Mouse (Mus musculus) heart, embryonic 14.5 days (tissue): ENCODE data around the gene Mfap4. TPM values are rescaled to one million over a fixed set of nuclear protein-coding genes. Genes with fewer than 3 reads are reported as not detected.

ENCODE experiments used
- ATAC-seq: fragments of 200-750 bp; cut with Nextera tagmentation; 2 replicates; pipeline ENCODE4 v1.8.0; 2017; ENCODE audit warnings: low read depth, moderate TSS enrichment; ENCODE audit not compliant: insufficient number of reproducible peaks, insufficient read depth, low FRiP score
- H3K27ac ChIP-seq, 2 experiments: fragments of 200-500 bp in 1 of 2; fragments of 300-500 bp in 1 of 2; sonication (generic) in 1 of 2; replicated peaks in 1 of 2; 2 replicates each; pipeline ENCODE4 v1.5.1; 2012 to 2014; ENCODE audit warnings: low read depth in 2 of 2, low read length in 2 of 2, control low read depth in 1 of 2, mild to moderate bottlenecking in 1 of 2, mixed read lengths in 1 of 2; ENCODE audit not compliant: control insufficient read depth in 1 of 2, insufficient read depth in 1 of 2
- H3K27me3 ChIP-seq: fragments of 300-500 bp; sonication (generic); 2 replicates; pipeline ENCODE4 v1.6.1; 2014; ENCODE audit warnings: mild to moderate bottlenecking, low read length, control low read depth; ENCODE audit not compliant: control insufficient read depth, insufficient read depth
- H3K36me3 ChIP-seq: fragments of 300-500 bp; sonication (generic); 2 replicates; pipeline ENCODE4 v1.6.1; 2014; ENCODE audit warnings: mild to moderate bottlenecking, control low read depth, low read length, mixed read lengths; ENCODE audit not compliant: control insufficient read depth, insufficient read depth
- H3K4me1 ChIP-seq, 2 experiments: fragments of 200-500 bp in 1 of 2; fragments of 300-500 bp in 1 of 2; sonication (generic) in 1 of 2; 2 replicates each; pipeline ENCODE4 v1.6.1; 2012 to 2014; ENCODE audit warnings: low read length in 2 of 2, control low read depth in 1 of 2, mixed read lengths in 1 of 2; ENCODE audit not compliant: control insufficient read depth in 2 of 2, insufficient read depth in 2 of 2
- H3K4me2 ChIP-seq: fragments of 300-500 bp; sonication (generic); 2 replicates; pipeline ENCODE4 v1.6.1; 2014; ENCODE audit warnings: mild to moderate bottlenecking, low read length
- H3K4me3 ChIP-seq, 2 experiments: fragments of 200-500 bp in 1 of 2; fragments of 300-500 bp in 1 of 2; sonication (generic) in 1 of 2; 2 replicates each; pipeline ENCODE4 v1.5.1; 2012 to 2014; ENCODE audit warnings: low read length in 2 of 2, mild to moderate bottlenecking in 2 of 2, control low read depth in 1 of 2, low read depth in 1 of 2, moderate library complexity in 1 of 2; ENCODE audit not compliant: control insufficient read depth in 1 of 2, insufficient read depth in 1 of 2
- H3K9ac ChIP-seq: fragments of 300-500 bp; sonication (generic); 2 replicates; pipeline ENCODE4 v1.6.1; 2014; ENCODE audit warnings: mild to moderate bottlenecking, low read length
- H3K9me3 ChIP-seq: fragments of 300-500 bp; sonication (generic); 2 replicates; pipeline ENCODE4 v1.6.1; 2016; ENCODE audit warnings: low read length, control low read depth; ENCODE audit not compliant: control insufficient read depth
- WGBS: fragments of 180-500 bp; shearing (Covaris S2); extraction: QIAGEN DNeasy Blood & Tissue Kit; methylation state at CpG from one replicate; pipeline ENCODE4 v1.1.7; 2014; 5-methylcytosine and 5-hydroxymethylcytosine counted together
- polyA plus RNA-seq: library from polyadenylated mRNA; unstranded; fragments of >200 nt; fragmentation: Nextera tagmentation; extraction: Ambion mirVana; gene quantifications from 2 replicates; pipeline ENCODE4 v1.2.1, GENCODE M21; 2014

The Mfap4 gene
- polyA plus RNA-seq, 1 experiment from 2014 or later: 146 TPM

- H3K9ac ChIP-seq: no peak overlapping the region
- H3K27me3 ChIP-seq: no peaks in the 10 kb centered on the region
- H3K4me1 ChIP-seq: peaks cover 12 to 32% of the 10 kb centered on the region in 2 experiments; a peak in 3 of 4 replicates
- H3K36me3 ChIP-seq: peaks cover 50% of the 10 kb centered on the region
- WGBS: 91% methylated on average over 22 of the region's 22 CpGs
- H3K9me3 ChIP-seq: no peaks in the 10 kb centered on the region
- H3K27ac ChIP-seq: no peak overlapping the region
- H3K4me3 ChIP-seq: no peak overlapping the region
- no peak overlapping the region for H3K4me2 ChIP-seq
- ATAC-seq: no peak
Observed at GRCm38 (mm10) chr11:61490944-61491520, 5.8 kb downstream of the Mfap4 start.

DNA sequence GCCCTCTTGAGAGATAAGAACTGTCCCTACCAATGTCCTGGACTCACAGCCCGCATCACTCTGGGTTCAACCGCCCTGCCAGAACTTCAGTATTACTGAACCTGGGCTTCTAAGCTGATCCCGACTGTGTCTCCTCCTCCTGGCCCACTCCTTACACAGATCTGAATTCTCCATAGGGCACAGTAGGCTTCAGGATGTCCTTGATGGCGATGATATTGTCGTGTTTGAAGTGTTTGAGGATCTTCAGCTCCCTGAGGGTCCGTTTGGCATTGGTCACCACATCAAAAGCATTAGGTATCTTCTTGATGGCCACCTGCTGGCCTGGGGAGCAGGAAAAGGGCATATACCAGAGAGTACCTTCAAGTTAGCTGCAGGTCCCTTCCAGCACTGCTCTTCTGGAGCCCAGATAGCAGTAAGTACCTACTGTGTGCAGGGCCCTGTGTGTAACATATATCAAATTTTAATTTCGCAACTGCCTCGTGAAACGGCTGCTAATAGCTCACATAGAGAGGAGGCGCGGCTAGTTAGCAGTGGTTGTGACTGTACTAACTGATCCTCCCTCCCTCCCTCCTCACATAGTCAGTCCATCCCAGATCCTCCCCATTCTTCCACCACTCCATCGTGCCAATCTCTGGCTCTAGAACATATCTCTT, 7.6 kb downstream of the Mfap4 start:
- peak overlapping the region; percentile 71 for H3K4me2 ChIP-seq
- no peaks in the 10 kb centered on the region for H3K9me3 ChIP-seq
- ATAC-seq: no peak
- peaks cover 7 to 20% of the 10 kb centered on the region in 2 experiments; a peak in 3 of 4 replicates for H3K4me1 ChIP-seq
- H3K4me3 ChIP-seq: peak overlapping the region; percentile 66
- no peak overlapping the region for H3K27ac ChIP-seq
- H3K9ac ChIP-seq: peak overlapping the region; percentile 84
- no peaks in the 10 kb centered on the region for H3K27me3 ChIP-seq
- peaks cover 48% of the 10 kb centered on the region for H3K36me3 ChIP-seq
- 61% methylated on average over 12 of the region's 12 CpGs for WGBS

DNA sequence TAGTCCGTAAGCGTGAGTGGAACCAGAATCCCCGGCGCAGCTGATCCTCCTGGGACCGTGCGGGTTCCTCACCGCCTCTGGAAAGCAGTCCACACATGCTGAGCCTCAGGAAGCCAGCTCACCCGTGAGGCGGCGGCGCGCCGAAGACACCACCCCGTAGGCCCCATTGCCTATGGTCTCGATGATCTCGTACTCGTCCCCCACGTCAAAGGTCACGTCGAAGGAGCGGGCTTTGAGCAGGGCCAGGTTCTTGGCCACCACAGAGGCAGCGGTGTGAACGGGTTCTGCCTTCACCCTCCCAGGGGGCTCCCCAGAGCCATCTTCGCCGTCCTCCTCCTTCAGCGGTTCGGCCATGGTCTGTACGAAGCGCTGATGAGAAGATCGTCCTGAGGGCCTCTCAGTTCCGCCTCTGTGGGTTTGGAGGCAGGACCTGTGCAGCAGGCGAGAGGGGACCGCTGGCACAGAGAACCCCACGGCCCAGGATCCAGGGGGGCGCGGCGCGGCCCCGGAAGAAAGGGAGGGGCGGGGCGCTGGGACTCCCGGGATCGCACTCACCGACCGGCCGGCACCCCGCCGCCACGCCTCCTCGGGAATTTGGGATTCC, 8.4 kb downstream of the Mfap4 start:
- 1% methylated on average over 38 of the region's 50 CpGs for WGBS
- Histone ChIP-seq H3K4me1 (peaks cover 5 to 15% of the 10 kb centered on the region in 2 experiments), H3K36me3 (peaks cover 41% of the 10 kb centered on the region), H3K9me3 (no peaks in the 10 kb centered on the region), H3K9ac (peak overlapping the region; percentile 84), H3K4me2 (peak overlapping the region; percentile 71), H3K27me3 (no peaks in the 10 kb centered on the region), H3K4me3 (peak overlapping the region; percentile 66), H3K27ac (peak overlapping the region; percentile 59 to 70)
- peak; percentile 58 for ATAC-seq

DNA sequence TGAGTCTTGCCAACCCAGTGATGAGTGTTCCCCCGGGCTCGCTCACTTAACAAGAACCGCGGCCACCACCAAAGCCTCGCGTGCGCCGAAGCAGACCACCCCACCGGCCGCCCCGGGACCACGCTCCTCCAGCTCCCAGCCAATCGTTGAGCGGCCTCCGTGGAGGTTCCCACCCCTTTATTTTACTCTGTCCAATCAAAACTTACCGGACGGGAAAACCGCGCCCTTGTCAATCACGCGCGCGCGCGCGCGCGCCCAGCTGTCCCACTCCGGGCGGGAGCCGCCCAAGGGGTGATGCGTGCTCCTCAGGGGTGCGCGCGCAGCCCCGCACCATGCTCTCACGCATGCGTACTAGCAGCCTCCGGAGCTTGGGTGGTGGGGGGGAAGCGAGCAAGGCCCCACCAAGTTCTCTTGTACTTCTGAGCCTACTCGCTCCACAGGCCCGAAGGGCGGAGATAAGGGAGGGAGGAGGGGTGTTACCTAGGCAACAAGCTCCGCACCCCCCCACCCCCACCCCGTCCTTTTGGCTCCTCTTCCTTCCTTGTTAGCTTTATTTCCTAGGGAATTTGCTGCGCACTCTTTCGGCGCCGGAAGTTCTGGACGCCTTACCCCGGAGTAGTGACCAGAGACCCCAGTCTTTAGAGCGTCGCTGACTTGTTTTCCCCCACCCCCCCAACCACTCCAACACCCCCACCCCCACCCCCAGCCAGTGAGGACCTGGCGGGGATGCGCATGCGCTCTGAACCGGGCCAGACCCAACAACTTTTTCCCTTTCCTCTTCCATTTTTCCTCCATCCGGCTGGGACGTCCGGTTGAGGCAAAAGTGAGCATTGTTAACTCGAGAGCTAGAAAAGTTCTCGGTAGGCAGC, 9.1 kb downstream of the Mfap4 start, which contains the start of gene Mapk7:
TSS of gene Mapk7 (minus strand) at position 278 of the 869 bp plus-strand sequence.
- peaks cover 8 to 15% of the 10 kb centered on the region in 2 experiments for H3K4me1 ChIP-seq
- H3K27ac ChIP-seq: peak within 1 kb of the TSS; percentile 85 to 86
- H3K9me3 ChIP-seq: no peaks in the 10 kb centered on the region
- H3K27me3 ChIP-seq: no peaks in the 10 kb centered on the region
- WGBS: under 1% methylated on average over 61 of the region's 62 CpGs
- H3K36me3 ChIP-seq: peaks cover 33% of the 10 kb centered on the region
- peak within 1 kb of the TSS; percentile 66 for H3K4me3 ChIP-seq
- ATAC-seq: peak; percentile 94
- H3K4me2 ChIP-seq: peak within 1 kb of the TSS; percentile 71
- peak within 1 kb of the TSS; percentile 84 for H3K9ac ChIP-seq

- Histone ChIP-seq H3K9ac (no peak overlapping the region), H3K4me2 (no peak overlapping the region), H3K9me3 (no peaks in the 10 kb centered on the region), H3K4me1 (peaks cover 11 to 21% of the 10 kb centered on the region in 2 experiments), H3K27me3 (no peaks in the 10 kb centered on the region), H3K36me3 (peaks cover 22% of the 10 kb centered on the region), H3K4me3 (no peak overlapping the region), H3K27ac (peak overlapping the region in 1 of 2 experiments; percentile 86; a peak in 1 of 4 replicates)
- no peak for ATAC-seq
- 67% methylated on average over 2 of the region's 2 CpGs for WGBS
Observed at GRCm38 (mm10) chr11:61495528-61495927, 10.3 kb downstream of the Mfap4 start.

DNA sequence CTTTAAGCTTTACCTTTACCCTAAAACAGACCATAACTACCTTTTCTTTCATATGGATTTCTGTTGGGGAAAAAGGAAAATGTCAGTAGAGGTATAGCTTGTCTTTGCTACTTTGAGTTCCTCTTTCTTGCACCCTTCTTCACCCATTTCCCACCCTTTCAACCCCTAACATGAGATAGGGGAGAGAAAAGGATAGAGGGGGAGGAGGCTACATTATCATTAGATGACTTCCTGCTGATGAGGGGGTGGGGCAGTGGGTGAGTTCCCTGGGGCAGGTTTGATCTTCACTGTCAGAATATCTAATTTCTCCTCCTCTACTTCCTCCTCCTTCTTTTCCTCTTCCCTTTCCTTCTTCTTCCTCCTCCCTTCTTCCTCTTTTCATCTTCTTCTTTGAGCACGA, 12.3 kb downstream of the Mfap4 start:
- no peak for ATAC-seq
- Histone ChIP-seq H3K27ac (no peak overlapping the region), H3K9ac (no peak overlapping the region), H3K27me3 (no peaks in the 10 kb centered on the region), H3K36me3 (peaks cover 3% of the 10 kb centered on the region; the same call in 1 of the 2 replicates), H3K4me1 (peaks cover 11 to 18% of the 10 kb centered on the region in 2 experiments), H3K4me3 (no peak overlapping the region), H3K4me2 (no peak overlapping the region), H3K9me3 (no peaks in the 10 kb centered on the region)
- WGBS: 72% methylated on average over 1 of the region's 1 CpGs
